Mouse (Mus musculus) heart, postnatal 0 days (tissue): Measurements from ENCODE around the gene Igsf23. TPM values are rescaled to one million over a fixed set of nuclear protein-coding genes. Genes with fewer than 3 reads are reported as not detected.
"Not testable (repeated sequence)": the region's sequence is repeated elsewhere in the genome, so short reads cannot be mapped to it uniquely, and the experiment has no call there.

Experiments
- ATAC-seq: fragments of 200-750 bp; cut with Nextera tagmentation; 2 replicates; pipeline ENCODE4 v1.8.0; 2017; ENCODE audit warnings: low read depth, moderate number of reproducible peaks, moderate library complexity; ENCODE audit not compliant: insufficient read depth
- DNase-seq: peaks from one replicate; pipeline ENCODE4 v3.0.0-alpha.2; 2016; ENCODE audit warnings: low spot score
- H3K27ac ChIP-seq: fragments of 300-500 bp; sonication (generic); 2 replicates; pipeline ENCODE4 v1.5.1; 2014; ENCODE audit warnings: low read depth, mild to moderate bottlenecking
- H3K27me3 ChIP-seq: fragments of 300-500 bp; sonication (generic); 2 replicates; pipeline ENCODE4 v1.6.1; 2014; ENCODE audit warnings: low read length, mixed read lengths; ENCODE audit not compliant: control insufficient read depth, insufficient read depth
- H3K36me3 ChIP-seq: fragments of 300-500 bp; sonication (generic); replicated peaks from 2 replicates; pipeline ENCODE4 v1.6.1; 2014; ENCODE audit warnings: low read length, mixed read lengths; ENCODE audit not compliant: control insufficient read depth, insufficient read depth
- H3K4me1 ChIP-seq: fragments of 300-500 bp; sonication (generic); 2 replicates; pipeline ENCODE4 v1.6.1; 2014; ENCODE audit warnings: antibody characterized with exemption; ENCODE audit not compliant: control insufficient read depth, insufficient read depth
- H3K4me2 ChIP-seq: fragments of 300-500 bp; sonication (generic); 2 replicates; pipeline ENCODE4 v1.6.1; 2014; ENCODE audit warnings: low read depth, mild to moderate bottlenecking, low read length, moderate library complexity
- H3K4me3 ChIP-seq: fragments of 300-500 bp; sonication (generic); 2 replicates; pipeline ENCODE4 v1.5.1; 2014; ENCODE audit warnings: low read depth, low read length
- H3K9ac ChIP-seq: fragments of 300-500 bp; sonication (generic); replicated peaks from 2 replicates; pipeline ENCODE4 v1.6.1; 2014; ENCODE audit warnings: low read depth, low read length, mixed read lengths
- H3K9me3 ChIP-seq: fragments of 300-500 bp; sonication (generic); replicated peaks from 2 replicates; pipeline ENCODE4 v1.6.1; 2016; ENCODE audit warnings: low read length; ENCODE audit not compliant: control insufficient read depth
- CTCF ChIP-seq: IDR thresholded peaks from 2 replicates; pipeline ENCODE4 v1.5.1; 2016; ENCODE audit warnings: antibody characterized with exemption, control low read depth, low read depth
- EP300 ChIP-seq: IDR thresholded peaks from 2 replicates; pipeline ENCODE4 v1.6.1; 2016; ENCODE audit warnings: antibody characterized with exemption, low read depth
- WGBS: fragments of 180-500 bp; shearing (Covaris S2); extraction: QIAGEN DNeasy Blood & Tissue Kit; methylation state at CpG from one replicate; pipeline ENCODE4 v1.1.7; 2014; 5-methylcytosine and 5-hydroxymethylcytosine counted together
- polyA plus RNA-seq: library from polyadenylated mRNA; unstranded; fragments of >200 nt; fragmentation: Nextera tagmentation; extraction: Ambion mirVana; gene quantifications from 2 replicates; pipeline ENCODE4 v1.2.1, GENCODE M21; 2015
- total RNA-seq: library from RNA; depleted of rRNA; stranded (reverse); fragments of >200 nt; gene quantifications from 2 replicates; pipeline ENCODE4 v1.2.3, GENCODE M21; 2014; ENCODE audit warnings: low replicate concordance

Igsf23 gene
- total and polyA plus RNA-seq, 2 experiments from 2014 or later, result 3.6 to 3.9 TPM

- Histone ChIP-seq H3K36me3 (no peaks in the 10 kb centered on the region), H3K4me3 (no peak overlapping the region), H3K4me1 (peaks cover 35% of the 10 kb centered on the region), H3K27me3 (no peaks in the 10 kb centered on the region), H3K9me3 (no peaks in the 10 kb centered on the region), H3K9ac (no peak overlapping the region), H3K27ac (peak overlapping the region; percentile 72), H3K4me2 (peak overlapping the region; percentile 20; the same call in 1 of the 2 replicates)
- no peak; the same call in 1 of the 2 replicates for ATAC-seq
- TF ChIP-seq CTCF, result no peak
- 46% methylated on average over 20 of the region's 20 CpGs for WGBS
- no peak for DNase-seq
These were observed 15.3 kb downstream of the Igsf23 start for GRCm38 (mm10) chr7:19935171-19935751.

GRCm38 (mm10) chr7:19932877-19933809 is 17.4 kb downstream of the Igsf23 start:
- no peak overlapping the region for H3K9ac ChIP-seq
- DNase-seq (peak; percentile 89), ATAC-seq (peak; percentile 85)
- peak overlapping the region; percentile 59 for H3K4me2 ChIP-seq
- H3K4me1 ChIP-seq, result peaks cover 29% of the 10 kb centered on the region
- WGBS, result 8% methylated on average over 21 of the region's 21 CpGs
- no peaks in the 10 kb centered on the region for H3K27me3 ChIP-seq
- H3K9me3 ChIP-seq, result no peaks in the 10 kb centered on the region
- TF ChIP-seq CTCF (no peak), EP300 (no peak)
- H3K4me3 ChIP-seq, result peak overlapping the region; percentile 29
- no peaks in the 10 kb centered on the region for H3K36me3 ChIP-seq
- H3K27ac ChIP-seq, result peak overlapping the region; percentile 94

- Histone ChIP-seq H3K4me2 (peak overlapping the region; percentile 59; the same call in 1 of the 2 replicates), H3K9me3 (no peaks in the 10 kb centered on the region), H3K36me3 (no peaks in the 10 kb centered on the region), H3K27me3 (no peaks in the 10 kb centered on the region), H3K4me3 (no peak overlapping the region), H3K9ac (no peak overlapping the region), H3K4me1 (peaks cover 22% of the 10 kb centered on the region), H3K27ac (peak overlapping the region; percentile 61)
- DNase-seq (no peak), ATAC-seq (no peak)
- TF ChIP-seq CTCF (no peak), EP300 (no peak)
- WGBS, result 18% methylated on average over 13 of the region's 13 CpGs
These were observed 18.3 kb downstream of the Igsf23 start for GRCm38 (mm10) chr7:19932133-19932876.

GRCm38 (mm10) chr7:19930481-19930880 is 20.1 kb downstream of the Igsf23 start:
- H3K9me3 ChIP-seq, H3K27ac ChIP-seq, DNase-seq, H3K9ac ChIP-seq, H3K4me3 ChIP-seq, H3K27me3 ChIP-seq, H3K4me2 ChIP-seq, ATAC-seq, H3K36me3 ChIP-seq: not testable (repeated sequence)
- WGBS, result 63% methylated on average over 6 of the region's 6 CpGs
- H3K4me1 ChIP-seq, result peaks cover 14% of the 10 kb centered on the region

- no peak overlapping the region for H3K4me3 ChIP-seq
- no peaks in the 10 kb centered on the region for H3K4me1 ChIP-seq
- no peaks in the 10 kb centered on the region for H3K36me3 ChIP-seq
- 66% methylated on average over 5 of the region's 5 CpGs for WGBS
- TF ChIP-seq CTCF, result no peak
- no peak for TF ChIP-seq EP300
- no peaks in the 10 kb centered on the region for H3K9me3 ChIP-seq
- DNase-seq, result no peak
- no peak overlapping the region for H3K27ac ChIP-seq
- no peaks in the 10 kb centered on the region for H3K27me3 ChIP-seq
- H3K9ac ChIP-seq, result no peak overlapping the region
- no peak for ATAC-seq
- H3K4me2 ChIP-seq, result no peak overlapping the region
These were observed 22.1 kb downstream of the Igsf23 start for GRCm38 (mm10) chr7:19928486-19928885.
